Mouse (Mus musculus) E14TG2a.4 (cell line): ENCODE results near the gene Gabrd.

ENCODE experiments used
- CTCF ChIP-seq: conservative IDR thresholded peaks from 2 replicates; pipeline ENCODE4 v1.5.1; 2014; ENCODE audit warnings: low read length
- POU5F1 ChIP-seq: IDR thresholded peaks from 2 replicates; pipeline ENCODE4 v1.6.1; 2014; ENCODE audit warnings: low read length, borderline replicate concordance

- TF ChIP-seq CTCF (no peak), POU5F1 (no peak)
These were observed 25.8 kb downstream of the Gabrd start for GRCm38 (mm10) chr4:155371797-155372735.
